Mouse (Mus musculus) hindbrain, embryonic 11.5 days (tissue): ENCODE measurements around the gene Tbc1d1. TPM values are rescaled to one million over a fixed set of nuclear protein-coding genes. Genes with fewer than 3 reads are reported as not detected.
A peak's percentile ranks its signal among the peaks of the same experiment; 100 is the strongest.
"Not testable (repeated sequence)": the region's sequence is repeated elsewhere in the genome, so short reads cannot be mapped to it uniquely, and the experiment has no call there.

Experiments used
- ATAC-seq: fragments of 200-750 bp; cut with Nextera tagmentation; 2 replicates; pipeline ENCODE4 v1.8.0; 2017; ENCODE audit warnings: mild to moderate bottlenecking, moderate TSS enrichment, moderate library complexity; ENCODE audit not compliant: low FRiP score
- DNase-seq: peaks from one replicate; pipeline ENCODE4 v3.0.0-alpha.2; 2015; ENCODE audit warnings: low spot score
- H3K27ac ChIP-seq: fragments of 300-500 bp; sonication (generic); 2 replicates; pipeline ENCODE4 v1.5.1; 2014; ENCODE audit warnings: mild to moderate bottlenecking, low read depth, low read length
- H3K27me3 ChIP-seq: fragments of 300-500 bp; sonication (generic); 2 replicates; pipeline ENCODE4 v1.6.1; 2014; ENCODE audit warnings: mild to moderate bottlenecking, low read length, moderate library complexity, mixed read lengths; ENCODE audit not compliant: control insufficient read depth, insufficient read depth
- H3K36me3 ChIP-seq: fragments of 300-500 bp; sonication (generic); 2 replicates; pipeline ENCODE4 v1.6.1; 2014; ENCODE audit warnings: mild to moderate bottlenecking, low read length, moderate library complexity, mixed read lengths; ENCODE audit not compliant: control insufficient read depth, insufficient read depth
- H3K4me1 ChIP-seq: fragments of 300-500 bp; sonication (generic); replicated peaks from 2 replicates; pipeline ENCODE4 v1.6.1; 2014; ENCODE audit warnings: low read length, mixed read lengths; ENCODE audit not compliant: control insufficient read depth, insufficient read depth
- H3K4me2 ChIP-seq: fragments of 300-500 bp; sonication (generic); replicated peaks from 2 replicates; pipeline ENCODE4 v1.6.1; 2014; ENCODE audit warnings: mild to moderate bottlenecking, low read depth, low read length
- H3K4me3 ChIP-seq: fragments of 300-500 bp; sonication (generic); 2 replicates; pipeline ENCODE4 v1.5.1; 2014; ENCODE audit warnings: low read depth, low read length
- H3K9ac ChIP-seq: fragments of 300-500 bp; sonication (generic); 2 replicates; pipeline ENCODE4 v1.6.1; 2014; ENCODE audit warnings: low read depth, low read length
- H3K9me3 ChIP-seq: fragments of 300-500 bp; sonication (generic); 2 replicates; pipeline ENCODE4 v1.6.1; 2016; ENCODE audit warnings: low read length; ENCODE audit not compliant: control insufficient read depth
- WGBS: fragments of 180-500 bp; shearing (Covaris S2); extraction: QIAGEN DNeasy Blood & Tissue Kit; methylation state at CpG from one replicate; pipeline ENCODE4 v1.1.7; 2014; 5-methylcytosine and 5-hydroxymethylcytosine counted together
- polyA plus RNA-seq: library from polyadenylated mRNA; unstranded; fragments of >200 nt; fragmentation: Nextera tagmentation; extraction: Ambion mirVana; gene quantifications from 2 replicates; pipeline ENCODE4 v1.2.1, GENCODE M21; 2014

Gene Tbc1d1
- polyA plus RNA-seq, 1 experiment from 2014 or later: 20.2 TPM

DNA sequence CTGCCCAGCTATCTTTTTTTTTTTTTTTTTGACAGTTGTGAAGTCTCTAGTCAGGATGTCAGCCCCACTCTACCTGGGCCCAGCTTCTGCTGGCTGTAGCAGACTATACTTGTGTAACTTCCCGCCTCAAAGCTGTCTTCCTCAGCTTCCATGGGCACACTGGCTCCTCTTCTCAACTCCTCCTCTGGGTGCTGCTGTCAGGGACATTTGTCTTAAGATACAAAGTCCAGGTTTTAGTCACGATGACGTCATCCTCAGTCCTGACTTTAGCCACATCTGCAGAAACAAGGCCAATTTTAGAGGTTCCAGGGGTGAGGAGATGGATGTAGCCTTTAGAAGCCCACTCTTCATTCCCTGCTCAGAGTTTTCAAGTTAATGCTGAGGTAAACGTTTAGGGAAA is 167.2 kb downstream of the Tbc1d1 start:
- Histone ChIP-seq H3K4me2 (no peak overlapping the region), H3K4me3 (no peak overlapping the region), H3K9me3 (no peaks in the 10 kb centered on the region), H3K27me3 (no peaks in the 10 kb centered on the region), H3K9ac (no peak overlapping the region), H3K4me1 (peaks cover 4% of the 10 kb centered on the region; the same call in 1 of the 2 replicates), H3K36me3 (no peaks in the 10 kb centered on the region), H3K27ac (no peak overlapping the region)
- ATAC-seq (no peak), DNase-seq (no peak)
- 86% methylated on average over 4 of the region's 4 CpGs for WGBS

DNA sequence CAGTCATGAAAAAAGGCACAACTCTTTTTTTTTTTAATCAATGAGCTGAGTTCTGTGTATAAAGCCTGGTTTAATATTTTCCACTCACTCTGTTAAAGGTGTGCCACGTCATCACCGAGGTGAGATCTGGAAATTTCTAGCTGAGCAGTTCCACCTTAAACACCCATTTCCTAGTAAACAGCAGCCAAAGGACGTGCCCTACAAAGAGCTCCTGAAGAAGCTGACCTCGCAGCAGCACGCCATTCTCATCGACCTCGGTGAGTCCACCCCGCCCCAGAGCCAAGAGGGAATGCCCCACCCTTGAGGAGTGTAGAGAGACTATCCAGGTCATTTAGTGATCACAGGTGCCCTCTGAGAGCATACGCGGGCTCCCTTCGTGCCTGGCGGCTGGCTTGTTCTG is 168.2 kb downstream of the Tbc1d1 start:
- no peak overlapping the region for H3K4me3 ChIP-seq
- ATAC-seq (no peak), DNase-seq (no peak)
- WGBS: 98% methylated on average over 12 of the region's 12 CpGs
- H3K9me3 ChIP-seq: no peaks in the 10 kb centered on the region
- H3K27ac ChIP-seq: no peak overlapping the region
- H3K27me3 ChIP-seq: no peaks in the 10 kb centered on the region
- no peak overlapping the region for H3K4me2 ChIP-seq
- no peak overlapping the region for H3K9ac ChIP-seq
- H3K36me3 ChIP-seq: no peaks in the 10 kb centered on the region
- peaks cover 4% of the 10 kb centered on the region; the same call in 1 of the 2 replicates for H3K4me1 ChIP-seq

DNA sequence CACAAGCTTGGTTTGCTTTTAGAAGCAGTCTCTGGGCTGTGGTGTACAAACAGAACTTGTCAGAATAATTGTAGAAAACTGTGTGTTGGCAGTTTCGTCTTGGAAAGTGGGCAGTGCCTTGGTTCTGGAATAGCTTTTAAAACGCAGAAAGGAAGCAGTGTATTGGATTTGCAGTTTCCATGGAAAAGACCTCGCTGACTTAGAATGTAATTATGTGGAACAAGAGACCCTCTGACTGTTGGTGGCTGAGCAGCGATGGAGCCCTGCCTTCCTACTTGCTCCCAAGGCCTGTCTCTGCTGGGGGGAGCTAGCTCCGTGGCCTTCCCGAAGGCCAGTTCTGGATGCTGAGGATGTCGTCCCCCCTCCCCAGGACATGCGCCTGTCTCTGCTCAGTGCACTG is 168.8 kb downstream of the Tbc1d1 start:
- ATAC-seq: no peak
- Histone ChIP-seq H3K4me1 (peaks cover 4% of the 10 kb centered on the region; the same call in 1 of the 2 replicates), H3K9me3 (no peaks in the 10 kb centered on the region), H3K36me3 (no peaks in the 10 kb centered on the region), H3K4me2 (no peak overlapping the region), H3K4me3 (no peak overlapping the region), H3K27me3 (no peaks in the 10 kb centered on the region), H3K27ac (0 out of 2 replicates have a peak overlapping the region, but pooled peaks have one; percentile 31), H3K9ac (no peak overlapping the region)
- WGBS: 71% methylated on average over 8 of the region's 8 CpGs
- DNase-seq: no peak

DNA sequence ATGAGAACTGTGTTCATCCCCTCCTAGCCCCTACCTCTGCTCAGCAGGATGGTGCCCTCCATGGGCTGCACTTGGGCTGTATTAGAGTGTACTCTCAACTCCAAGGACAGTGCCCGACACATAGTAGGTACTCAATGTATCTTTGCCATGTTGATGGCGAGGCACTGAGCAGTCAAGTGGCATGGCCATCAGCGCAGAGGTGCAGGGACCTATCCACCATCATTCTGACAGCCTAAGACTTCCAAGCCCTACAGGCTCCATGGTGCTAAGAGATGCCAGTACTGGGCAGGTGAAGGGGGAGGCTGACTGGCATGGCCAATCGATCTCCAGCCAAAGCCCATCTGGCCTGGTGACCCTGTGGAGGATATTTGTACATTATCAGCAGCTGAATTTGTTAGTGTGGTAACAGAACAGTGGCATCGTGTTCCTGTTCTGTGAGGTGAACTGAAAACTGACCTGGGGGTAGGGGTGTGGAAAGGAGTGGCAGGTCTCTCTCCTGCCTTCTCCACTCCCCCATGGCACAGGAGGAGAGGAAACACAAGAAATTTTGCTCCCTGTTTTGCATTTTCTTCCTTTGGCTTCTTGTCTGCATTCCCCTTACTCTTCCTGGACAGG is 169.7 kb downstream of the Tbc1d1 start:
- DNase-seq (no peak), ATAC-seq (no peak)
- H3K9me3 ChIP-seq: no peaks in the 10 kb centered on the region
- H3K27me3 ChIP-seq: no peaks in the 10 kb centered on the region
- H3K9ac ChIP-seq: no peak overlapping the region
- WGBS: 79% methylated on average over 5 of the region's 5 CpGs
- H3K4me2 ChIP-seq: no peak overlapping the region
- no peak overlapping the region for H3K27ac ChIP-seq
- H3K4me1 ChIP-seq: peaks cover 4% of the 10 kb centered on the region; the same call in 1 of the 2 replicates
- no peaks in the 10 kb centered on the region for H3K36me3 ChIP-seq
- H3K4me3 ChIP-seq: no peak overlapping the region

DNA sequence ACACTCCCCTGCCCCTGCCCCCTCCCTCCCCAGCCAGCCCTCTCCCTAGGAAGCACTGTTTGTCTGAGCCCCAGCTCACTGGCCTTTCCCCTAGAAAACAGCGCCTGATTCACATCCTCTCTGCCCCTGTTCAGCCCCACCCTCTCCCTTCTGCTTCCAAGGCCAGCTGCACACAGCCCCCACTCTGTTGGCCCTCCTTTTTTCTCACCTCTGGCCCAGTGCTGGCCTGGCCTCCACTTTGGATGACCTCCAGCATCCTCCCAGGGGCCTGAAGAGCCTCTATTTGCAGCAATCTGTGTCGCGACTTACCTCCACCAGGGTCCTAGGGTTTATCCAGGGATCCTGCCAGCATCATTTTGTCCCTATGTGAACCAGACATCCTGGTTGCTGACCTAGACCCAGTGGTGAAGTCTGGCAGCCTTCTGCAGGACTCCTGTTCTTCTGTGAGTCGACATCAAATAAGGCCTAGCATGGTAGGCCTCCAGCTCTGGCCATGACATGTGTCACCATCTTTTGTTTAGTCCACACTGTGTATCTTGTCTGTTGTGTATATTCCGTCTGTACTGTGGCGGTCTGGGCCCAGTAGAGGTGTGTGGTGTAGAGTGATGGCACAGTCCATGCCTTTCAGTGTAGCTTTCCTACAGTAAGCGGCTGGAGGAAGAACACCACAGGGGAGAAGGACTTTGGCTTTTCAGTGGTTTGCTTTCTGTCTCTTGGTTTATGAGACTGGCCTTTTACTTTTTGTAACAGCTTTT is 170.5 kb downstream of the Tbc1d1 start:
- H3K4me2 ChIP-seq: no peak overlapping the region
- DNase-seq (no peak), ATAC-seq (peak; percentile 29; the same call in 1 of the 2 replicates)
- no peak overlapping the region for H3K4me3 ChIP-seq
- H3K27me3 ChIP-seq: no peaks in the 10 kb centered on the region
- peaks cover 4% of the 10 kb centered on the region; the same call in 1 of the 2 replicates for H3K4me1 ChIP-seq
- H3K36me3 ChIP-seq: no peaks in the 10 kb centered on the region
- no peaks in the 10 kb centered on the region for H3K9me3 ChIP-seq
- H3K27ac ChIP-seq: peak overlapping the region; percentile 59
- no peak overlapping the region for H3K9ac ChIP-seq
- WGBS: 61% methylated on average over 7 of the region's 7 CpGs

DNA sequence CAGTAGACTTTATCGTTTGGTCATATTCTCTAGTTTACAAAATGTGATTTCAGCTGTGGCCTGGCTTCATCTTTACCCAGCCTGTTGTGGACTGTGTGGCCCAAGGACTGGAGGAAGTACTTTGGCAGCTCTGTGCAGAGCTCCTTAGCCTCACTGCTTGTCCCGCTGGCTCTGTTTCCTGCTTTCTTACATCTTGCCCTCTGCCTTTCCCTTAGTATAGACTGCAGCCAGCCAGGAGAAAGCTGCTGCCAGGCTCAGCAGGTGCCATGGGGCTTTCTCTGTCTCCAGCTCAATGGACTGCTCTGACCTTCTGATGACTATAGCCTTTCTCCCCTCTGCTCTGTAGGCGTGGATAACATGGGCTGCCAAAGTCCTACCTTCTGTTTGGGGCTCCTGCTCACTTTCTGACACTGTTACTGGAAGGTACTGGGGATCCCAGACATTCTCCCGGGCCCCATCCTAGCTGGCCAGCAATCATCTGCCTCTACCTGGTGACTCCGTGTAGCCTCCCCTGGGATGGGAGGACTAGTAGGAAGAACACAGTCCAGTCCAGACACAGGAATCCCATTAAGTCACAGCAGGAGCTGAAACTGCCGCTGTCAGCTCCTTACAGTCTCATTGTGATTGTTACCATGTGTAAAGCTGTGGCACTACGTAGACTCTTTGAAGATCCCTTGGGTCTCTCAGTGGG is 171.3 kb downstream of the Tbc1d1 start:
- no peak overlapping the region for H3K9ac ChIP-seq
- H3K36me3 ChIP-seq: no peaks in the 10 kb centered on the region
- H3K27me3 ChIP-seq: no peaks in the 10 kb centered on the region
- 0 out of 2 replicates have a peak overlapping the region, but pooled peaks have one; percentile 5 for H3K27ac ChIP-seq
- H3K9me3 ChIP-seq: no peaks in the 10 kb centered on the region
- no peak for DNase-seq
- no peak for ATAC-seq
- H3K4me2 ChIP-seq: no peak overlapping the region
- WGBS: 63% methylated on average over 7 of the region's 7 CpGs
- peaks cover 4% of the 10 kb centered on the region; the same call in 1 of the 2 replicates for H3K4me1 ChIP-seq
- H3K4me3 ChIP-seq: no peak overlapping the region

DNA sequence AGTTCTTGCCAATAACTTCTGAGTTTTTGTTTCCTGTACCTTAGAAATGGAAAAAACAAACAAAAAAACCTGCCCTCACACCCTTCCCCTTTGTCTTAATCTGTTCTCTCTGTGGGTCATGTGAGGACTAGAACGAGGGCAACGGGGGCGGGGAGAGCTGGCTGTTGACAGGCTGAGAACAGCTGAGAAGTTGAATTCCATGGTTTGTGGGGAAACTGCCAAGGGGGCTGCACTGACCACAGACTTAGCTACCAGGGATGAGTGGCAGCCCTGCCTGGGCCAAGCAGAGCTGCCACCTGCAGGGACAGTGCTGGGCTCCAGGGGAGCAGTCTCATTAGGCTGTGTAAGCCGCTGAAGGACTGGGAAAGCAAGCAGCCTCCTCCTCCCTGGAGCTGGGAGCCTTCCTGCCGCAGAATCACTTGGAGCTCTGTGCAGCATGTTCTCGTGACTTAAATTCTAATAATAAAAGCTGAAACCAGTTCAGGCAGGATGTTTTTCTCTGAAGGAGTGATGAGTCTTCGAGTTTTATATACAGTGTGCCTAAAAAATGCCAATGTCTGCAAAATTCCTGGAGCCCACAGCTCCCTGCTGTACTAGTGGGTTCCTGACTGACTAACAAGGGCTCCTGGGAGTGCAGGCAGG is 180.8 kb downstream of the Tbc1d1 start:
- Histone ChIP-seq H3K4me1 (no peaks in the 10 kb centered on the region), H3K27ac (no peak overlapping the region), H3K27me3 (no peaks in the 10 kb centered on the region), H3K9me3 (no peaks in the 10 kb centered on the region), H3K9ac (no peak overlapping the region), H3K4me2 (no peak overlapping the region), H3K36me3 (no peaks in the 10 kb centered on the region), H3K4me3 (no peak overlapping the region)
- ATAC-seq: peak; percentile 79; the same call in 1 of the 2 replicates
- peak; percentile 47 for DNase-seq
- 36% methylated on average over 7 of the region's 7 CpGs for WGBS

DNA sequence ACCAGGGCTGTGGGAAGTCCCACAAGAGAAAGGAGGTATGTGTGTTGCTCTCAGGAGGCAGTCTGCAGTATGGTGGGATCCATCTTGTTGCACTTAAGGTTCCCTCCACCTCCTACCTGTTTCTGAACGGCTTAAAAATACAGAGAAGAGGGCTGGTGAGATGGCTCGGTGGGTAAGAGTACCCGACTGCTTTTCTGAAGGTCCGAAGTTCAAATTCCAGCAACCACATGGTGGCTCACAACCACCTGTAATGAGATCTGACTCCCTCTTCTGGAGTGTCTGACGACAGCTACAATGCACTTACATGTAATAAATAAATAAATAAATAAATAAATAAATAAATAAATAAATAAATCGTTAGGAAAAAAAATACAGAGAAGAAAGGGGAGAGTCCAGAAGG is 182.7 kb downstream of the Tbc1d1 start:
- H3K9ac ChIP-seq, H3K4me3 ChIP-seq, DNase-seq, H3K4me2 ChIP-seq, H3K9me3 ChIP-seq, H3K36me3 ChIP-seq, ATAC-seq, H3K27me3 ChIP-seq, H3K4me1 ChIP-seq, H3K27ac ChIP-seq: not testable (repeated sequence)
- WGBS: 81% methylated on average over 6 of the region's 6 CpGs
